Mouse (Mus musculus) heart, embryonic 12.5 days (tissue): ENCODE data around the gene Gm1043. TPM values are rescaled to one million over a fixed set of nuclear protein-coding genes. Genes with fewer than 3 reads are reported as not detected.

Experiments used
- ATAC-seq: fragments of 200-750 bp; cut with Nextera tagmentation; 2 replicates; pipeline ENCODE4 v1.8.0; 2017; ENCODE audit warnings: moderate TSS enrichment, moderate library complexity; ENCODE audit not compliant: insufficient number of reproducible peaks, low FRiP score
- H3K27ac ChIP-seq: fragments of 300-500 bp; sonication (generic); 2 replicates; pipeline ENCODE4 v1.5.1; 2016; ENCODE audit warnings: mild to moderate bottlenecking, moderate library complexity; ENCODE audit not compliant: poor library complexity, severe bottlenecking
- H3K27me3 ChIP-seq: fragments of 300-500 bp; sonication (generic); replicated peaks from 2 replicates; pipeline ENCODE4 v1.6.1; 2016; ENCODE audit warnings: mild to moderate bottlenecking, moderate library complexity
- H3K36me3 ChIP-seq: fragments of 300-500 bp; sonication (generic); 2 replicates; pipeline ENCODE4 v1.6.1; 2016; ENCODE audit warnings: mild to moderate bottlenecking, moderate library complexity
- H3K4me1 ChIP-seq: fragments of 300-500 bp; sonication (generic); replicated peaks from 2 replicates; pipeline ENCODE4 v1.6.1; 2016; ENCODE audit warnings: mild to moderate bottlenecking
- H3K4me2 ChIP-seq: fragments of 300-500 bp; sonication (generic); 2 replicates; pipeline ENCODE4 v1.6.1; 2016; ENCODE audit warnings: mild to moderate bottlenecking, moderate library complexity
- H3K4me3 ChIP-seq: fragments of 300-500 bp; sonication (generic); 2 replicates; pipeline ENCODE4 v1.5.1; 2016; ENCODE audit warnings: mild to moderate bottlenecking
- H3K9ac ChIP-seq: fragments of 300-500 bp; sonication (generic); 2 replicates; pipeline ENCODE4 v1.6.1; 2016; ENCODE audit warnings: mild to moderate bottlenecking, moderate library complexity
- H3K9me3 ChIP-seq: fragments of 300-500 bp; sonication (generic); replicated peaks from 2 replicates; pipeline ENCODE4 v1.6.1; 2016; ENCODE audit warnings: mild to moderate bottlenecking, moderate library complexity
- WGBS: fragments of 180-500 bp; shearing (Covaris S2); methylation state at CpG from one replicate; pipeline ENCODE4 v1.1.7; 2016; 5-methylcytosine and 5-hydroxymethylcytosine counted together
- polyA plus RNA-seq: library from polyadenylated mRNA; unstranded; fragments of >200 nt; fragmentation: Nextera tagmentation; extraction: Ambion mirVana; gene quantifications from 2 replicates; pipeline ENCODE4 v1.2.1, GENCODE M21; 2016

Gm1043 gene
- polyA plus RNA-seq, 1 experiment from 2014 or later = not detected

GRCm38 (mm10) chr5:37225708-37226107 lies 140.5 kb downstream of the Gm1043 start:
- ATAC-seq = no peak
- H3K4me1 ChIP-seq = peaks cover 16% of the 10 kb centered on the region; the same call in 1 of the 2 replicates
- no peaks in the 10 kb centered on the region for H3K9me3 ChIP-seq
- H3K36me3 ChIP-seq = no peaks in the 10 kb centered on the region
- 81% methylated on average over 1 of the region's 1 CpGs for WGBS
- H3K27me3 ChIP-seq = peaks cover 13% of the 10 kb centered on the region
- H3K4me2 ChIP-seq = no peak overlapping the region
- no peak overlapping the region for H3K9ac ChIP-seq
- H3K27ac ChIP-seq = no peak overlapping the region
- no peak overlapping the region for H3K4me3 ChIP-seq

DNA sequence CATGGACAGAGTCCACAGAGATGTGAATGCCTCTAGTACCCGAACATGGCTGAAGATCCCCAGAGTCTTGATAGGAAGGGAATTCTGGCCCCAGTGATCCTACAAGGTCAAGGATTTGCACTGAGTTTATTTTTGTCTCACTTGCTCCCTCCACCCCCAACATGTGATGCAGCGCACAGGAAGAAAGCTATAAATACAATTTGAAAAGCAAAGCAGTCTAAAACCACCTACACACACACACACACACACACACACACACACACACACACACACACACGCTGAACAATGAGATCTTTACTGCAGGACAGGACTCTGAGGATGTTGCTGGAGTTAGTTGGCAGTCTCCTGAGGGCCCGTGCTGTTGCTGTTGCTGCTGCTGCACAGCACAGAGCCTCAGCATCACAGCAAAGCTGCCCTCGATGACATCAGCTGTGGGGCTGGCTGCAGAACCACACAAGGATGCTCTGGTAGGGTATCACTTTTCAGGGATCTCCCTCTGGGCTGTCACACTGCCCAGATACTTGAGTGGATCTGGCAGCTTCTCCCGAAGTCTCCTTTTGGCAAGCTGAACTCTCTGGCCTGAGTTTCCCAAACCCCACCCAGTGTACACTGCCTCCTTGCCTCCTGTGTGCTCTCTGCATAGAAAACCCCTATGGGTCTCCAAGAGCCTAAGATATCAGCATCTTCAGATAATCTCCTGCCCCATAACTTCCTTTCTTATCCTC lies 142.9 kb downstream of the Gm1043 start:
- no peaks in the 10 kb centered on the region for H3K9me3 ChIP-seq
- peaks cover 16% of the 10 kb centered on the region; the same call in 1 of the 2 replicates for H3K4me1 ChIP-seq
- no peak for ATAC-seq
- no peak overlapping the region for H3K27ac ChIP-seq
- no peak overlapping the region for H3K9ac ChIP-seq
- H3K4me2 ChIP-seq = no peak overlapping the region
- H3K27me3 ChIP-seq = peaks cover 24% of the 10 kb centered on the region
- no peaks in the 10 kb centered on the region for H3K36me3 ChIP-seq
- H3K4me3 ChIP-seq = no peak overlapping the region
- 31% methylated on average over 6 of the region's 6 CpGs for WGBS

GRCm38 (mm10) chr5:37228894-37229293 lies 143.7 kb downstream of the Gm1043 start:
- WGBS = 66% methylated on average over 7 of the region's 7 CpGs
- Histone ChIP-seq H3K27me3 (peaks cover 24% of the 10 kb centered on the region), H3K9ac (no peak overlapping the region), H3K27ac (no peak overlapping the region), H3K9me3 (no peaks in the 10 kb centered on the region), H3K36me3 (no peaks in the 10 kb centered on the region), H3K4me2 (no peak overlapping the region), H3K4me3 (no peak overlapping the region), H3K4me1 (peaks cover 16% of the 10 kb centered on the region)
- ATAC-seq = no peak

- Histone ChIP-seq H3K4me1 (peaks cover 3% of the 10 kb centered on the region), H3K9ac (no peak overlapping the region), H3K4me3 (no peak overlapping the region), H3K4me2 (no peak overlapping the region; the same call in 1 of the 2 replicates), H3K27ac (no peak overlapping the region), H3K27me3 (peaks cover 51% of the 10 kb centered on the region), H3K36me3 (no peaks in the 10 kb centered on the region), H3K9me3 (no peaks in the 10 kb centered on the region)
- 32% methylated on average over 9 of the region's 9 CpGs for WGBS
- ATAC-seq = no peak
These were observed 147.9 kb downstream of the Gm1043 start for GRCm38 (mm10) chr5:37233010-37233557.

- H3K27me3 ChIP-seq = peaks cover 71% of the 10 kb centered on the region
- no peak for ATAC-seq
- no peak overlapping the region for H3K4me2 ChIP-seq
- H3K4me3 ChIP-seq = no peak overlapping the region
- no peaks in the 10 kb centered on the region for H3K9me3 ChIP-seq
- H3K9ac ChIP-seq = no peak overlapping the region
- H3K27ac ChIP-seq = no peak overlapping the region
- peaks cover 10% of the 10 kb centered on the region for H3K4me1 ChIP-seq
- WGBS = 20% methylated on average over 2 of the region's 2 CpGs
- H3K36me3 ChIP-seq = no peaks in the 10 kb centered on the region
These were observed 153.5 kb downstream of the Gm1043 start for GRCm38 (mm10) chr5:37238654-37239053.

DNA sequence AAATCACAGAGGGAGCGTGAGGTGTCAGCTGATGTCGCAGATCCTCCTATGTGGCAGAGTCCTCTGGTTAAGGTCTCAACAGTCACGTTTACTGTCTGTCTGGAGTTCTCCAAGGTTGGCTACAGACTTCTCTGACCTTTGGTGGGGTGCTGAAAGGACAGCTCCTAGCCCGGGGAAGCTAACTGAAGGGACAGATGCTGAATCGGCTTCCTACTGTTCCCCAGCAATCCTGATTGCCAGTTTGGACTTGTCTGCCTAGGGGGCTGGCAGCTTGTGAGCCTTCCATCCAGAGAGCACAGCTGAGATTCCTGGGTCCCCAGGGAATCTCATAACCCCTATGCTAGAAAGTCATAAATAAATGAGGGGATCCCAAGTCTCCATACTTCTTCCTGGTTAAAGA lies 155.4 kb downstream of the Gm1043 start:
- Histone ChIP-seq H3K27ac (no peak overlapping the region), H3K36me3 (no peaks in the 10 kb centered on the region), H3K4me1 (peaks cover 10% of the 10 kb centered on the region), H3K9me3 (no peaks in the 10 kb centered on the region), H3K4me3 (no peak overlapping the region), H3K4me2 (no peak overlapping the region), H3K9ac (no peak overlapping the region), H3K27me3 (peaks cover 75% of the 10 kb centered on the region)
- WGBS = under 1% methylated on average over 5 of the region's 5 CpGs
- ATAC-seq = no peak

GRCm38 (mm10) chr5:37241224-37241623 lies 156.1 kb downstream of the Gm1043 start:
- Histone ChIP-seq H3K4me2 (peak overlapping the region; percentile 66; the same call in 1 of the 2 replicates), H3K4me3 (peak overlapping the region; percentile 44; the same call in 1 of the 2 replicates)

GRCm38 (mm10) chr5:37241651-37242151 lies 156.5 kb downstream of the Gm1043 start, which contains the start of gene Crmp1:
Gene Crmp1 (plus strand): TSS chr5:37241940.
- Histone ChIP-seq H3K4me2 (peak within 1 kb of the TSS; percentile 66), H3K4me3 (peak within 1 kb of the TSS; percentile 44), H3K27ac (no peak within 1 kb of the TSS), H3K36me3 (no peaks in the 10 kb centered on the region), H3K9ac (no peak within 1 kb of the TSS), H3K27me3 (peaks cover 78% of the 10 kb centered on the region), H3K4me1 (peaks cover 20% of the 10 kb centered on the region), H3K9me3 (no peaks in the 10 kb centered on the region)
- ATAC-seq = peak; percentile 61
- under 1% methylated on average over 54 of the region's 56 CpGs for WGBS

More at GRCm38 (mm10) chr5:37241224-37241623, 156.1 kb downstream of the Gm1043 start:
- H3K4me1 ChIP-seq = peaks cover 16% of the 10 kb centered on the region
- H3K36me3 ChIP-seq = no peaks in the 10 kb centered on the region
- no peak for ATAC-seq
- H3K27me3 ChIP-seq = peaks cover 77% of the 10 kb centered on the region
- WGBS = 16% methylated on average over 9 of the region's 9 CpGs
- no peaks in the 10 kb centered on the region for H3K9me3 ChIP-seq
- no peak overlapping the region for H3K9ac ChIP-seq
- H3K27ac ChIP-seq = no peak overlapping the region

- peaks cover 20% of the 10 kb centered on the region for H3K4me1 ChIP-seq
- peak overlapping the region; percentile 44 for H3K4me3 ChIP-seq
- no peak overlapping the region for H3K9ac ChIP-seq
- no peak overlapping the region for H3K27ac ChIP-seq
- peak overlapping the region; percentile 66 for H3K4me2 ChIP-seq
- no peaks in the 10 kb centered on the region for H3K9me3 ChIP-seq
- peaks cover 84% of the 10 kb centered on the region for H3K27me3 ChIP-seq
- no peak for ATAC-seq
- WGBS = 9% methylated on average over 44 of the region's 44 CpGs
- no peaks in the 10 kb centered on the region for H3K36me3 ChIP-seq
These were observed 157.4 kb downstream of the Gm1043 start for GRCm38 (mm10) chr5:37242360-37243168.

GRCm38 (mm10) chr5:37243169-37243886 lies 158.2 kb downstream of the Gm1043 start:
- Histone ChIP-seq H3K36me3 (no peaks in the 10 kb centered on the region), H3K4me2 (no peak overlapping the region), H3K27ac (no peak overlapping the region), H3K9me3 (no peaks in the 10 kb centered on the region), H3K4me3 (no peak overlapping the region), H3K4me1 (peaks cover 20% of the 10 kb centered on the region), H3K27me3 (peaks cover 90% of the 10 kb centered on the region), H3K9ac (no peak overlapping the region)
- ATAC-seq = no peak
- WGBS = 2% methylated on average over 19 of the region's 19 CpGs
